Mouse (Mus musculus) erythroblast, embryonic 14.5 days (primary cell): ENCODE data around the gene Prdm15. TPM values are rescaled to one million over a fixed set of nuclear protein-coding genes. Genes with fewer than 3 reads are reported as not detected.

Source experiments
- H3K27me3 ChIP-seq: 2 replicates; pipeline ENCODE4 v1.6.1; 2012; ENCODE audit warnings: inconsistent platforms; ENCODE audit not compliant: control insufficient read depth
- H3K36me3 ChIP-seq: 2 replicates; pipeline ENCODE4 v1.6.1; 2012; ENCODE audit warnings: mild to moderate bottlenecking, inconsistent platforms; ENCODE audit not compliant: control insufficient read depth
- H3K4me1 ChIP-seq: 2 replicates; pipeline ENCODE4 v1.6.1; 2012; ENCODE audit warnings: inconsistent platforms; ENCODE audit not compliant: control insufficient read depth
- H3K4me3 ChIP-seq: replicated peaks from 2 replicates; pipeline ENCODE3; 2012; ENCODE audit warnings: moderate library complexity, mild to moderate bottlenecking, inconsistent platforms
- H3K9me3 ChIP-seq: 2 replicates; pipeline ENCODE4 v1.6.1; 2012; ENCODE audit warnings: low read length, inconsistent platforms, mixed read lengths; ENCODE audit not compliant: control insufficient read depth
- GATA1 ChIP-seq: IDR thresholded peaks from 2 replicates; pipeline ENCODE4 v1.6.1; 2012; ENCODE audit warnings: low read length, inconsistent platforms, mixed read lengths
- TAL1 ChIP-seq: IDR thresholded peaks from 3 replicates; pipeline ENCODE4 v1.6.1; 2012; ENCODE audit warnings: low read length, inconsistent platforms, mixed read lengths
- polyA plus RNA-seq: library from polyadenylated mRNA; stranded (reverse); fragments of >175 nt; gene quantifications from 2 replicates; pipeline ENCODE4 v1.2.3, GENCODE M21; 2012

Prdm15 gene
- polyA plus RNA-seq, 1 experiment = 0.03 TPM

DNA sequence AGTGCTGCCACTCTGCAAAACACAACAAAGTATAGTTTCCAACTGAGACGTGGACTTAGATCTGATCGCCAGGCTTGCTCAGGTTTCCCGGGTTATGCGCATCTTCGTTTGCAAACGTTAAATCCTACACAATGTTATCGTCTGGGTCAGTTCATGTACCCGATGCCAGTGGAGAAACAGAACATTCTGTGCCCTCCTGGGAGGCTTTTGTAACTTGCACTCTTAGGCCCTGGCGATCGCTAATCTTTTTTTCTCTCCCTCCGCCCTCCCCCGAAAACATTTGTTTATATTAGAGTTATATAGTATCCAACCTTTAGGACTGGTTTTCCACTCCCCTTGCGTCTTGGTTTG is 87.7 kb downstream of the Prdm15 start:
- TF ChIP-seq GATA1 (no peak), TAL1 (no peak)
- peak overlapping the region; percentile 26 for H3K4me3 ChIP-seq
- H3K27me3 ChIP-seq = peaks cover 55% of the 10 kb centered on the region
- H3K36me3 ChIP-seq = no peaks in the 10 kb centered on the region
- H3K9me3 ChIP-seq = no peaks in the 10 kb centered on the region; the same call in 1 of the 2 replicates
- peaks cover 3% of the 10 kb centered on the region for H3K4me1 ChIP-seq

GRCm38 (mm10) chr16:97763061-97763989 is 88.3 kb downstream of the Prdm15 start, which contains the start of gene Ripk4:
Gene Ripk4 (minus strand): TSS chr16:97763787.
- Histone ChIP-seq H3K4me3 (peak within 1 kb of the TSS; percentile 53), H3K27me3 (peaks cover 55% of the 10 kb centered on the region), H3K36me3 (no peaks in the 10 kb centered on the region), H3K9me3 (no peaks in the 10 kb centered on the region; the same call in 1 of the 2 replicates), H3K4me1 (peaks cover 3% of the 10 kb centered on the region)
- TF ChIP-seq TAL1 (no peak), GATA1 (no peak)

GRCm38 (mm10) chr16:97761782-97762181 is 89.9 kb downstream of the Prdm15 start:
- Histone ChIP-seq H3K9me3 (no peaks in the 10 kb centered on the region; the same call in 1 of the 2 replicates), H3K4me1 (peaks cover 3% of the 10 kb centered on the region), H3K27me3 (peaks cover 55% of the 10 kb centered on the region), H3K4me3 (no peak overlapping the region), H3K36me3 (no peaks in the 10 kb centered on the region)
- TF ChIP-seq TAL1 = no peak
- TF ChIP-seq GATA1 = no peak

- TF ChIP-seq TAL1 (no peak), GATA1 (no peak)
- Histone ChIP-seq H3K4me3 (no peak overlapping the region), H3K27me3 (peaks cover 39% of the 10 kb centered on the region), H3K4me1 (peaks cover 3% of the 10 kb centered on the region), H3K9me3 (no peaks in the 10 kb centered on the region; the same call in 1 of the 2 replicates), H3K36me3 (no peaks in the 10 kb centered on the region)
These were observed 92.0 kb downstream of the Prdm15 start for GRCm38 (mm10) chr16:97759681-97760080.

DNA sequence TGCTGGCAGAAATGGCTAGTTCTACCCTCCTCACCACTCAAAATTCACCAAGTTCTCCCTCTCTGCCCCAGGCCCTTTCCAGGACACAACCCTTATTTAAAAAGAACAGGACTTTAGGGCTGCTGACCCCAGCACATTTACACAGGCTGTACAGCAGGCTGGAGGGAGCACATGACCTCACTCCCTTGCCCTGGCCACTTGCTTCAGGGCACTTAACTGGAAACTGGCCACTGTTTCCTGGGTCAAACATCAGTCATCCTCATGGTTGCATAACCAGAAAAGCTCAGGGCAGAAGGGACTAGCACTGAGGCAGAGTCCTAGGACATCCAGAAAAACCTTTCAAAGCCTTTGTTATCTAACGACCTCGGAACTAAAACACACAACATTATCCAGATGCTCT is 93.4 kb downstream of the Prdm15 start:
- TF ChIP-seq GATA1 = no peak
- TF ChIP-seq TAL1 = no peak
- peaks cover 25% of the 10 kb centered on the region for H3K27me3 ChIP-seq

GRCm38 (mm10) chr16:97756460-97756859 is 95.2 kb downstream of the Prdm15 start:
- H3K4me1 ChIP-seq = no peaks in the 10 kb centered on the region; the same call in 1 of the 2 replicates
- no peak overlapping the region for H3K4me3 ChIP-seq
- no peaks in the 10 kb centered on the region for H3K9me3 ChIP-seq
- H3K27me3 ChIP-seq = peaks cover 7% of the 10 kb centered on the region
- no peaks in the 10 kb centered on the region; the same call in 1 of the 2 replicates for H3K36me3 ChIP-seq
- TF ChIP-seq GATA1 (no peak), TAL1 (no peak)

More for the DNA sequence above, 93.4 kb downstream of the Prdm15 start:
- Histone ChIP-seq H3K4me1 (no peaks in the 10 kb centered on the region; the same call in 1 of the 2 replicates), H3K9me3 (no peaks in the 10 kb centered on the region), H3K4me3 (no peak overlapping the region), H3K36me3 (no peaks in the 10 kb centered on the region; the same call in 1 of the 2 replicates)

DNA sequence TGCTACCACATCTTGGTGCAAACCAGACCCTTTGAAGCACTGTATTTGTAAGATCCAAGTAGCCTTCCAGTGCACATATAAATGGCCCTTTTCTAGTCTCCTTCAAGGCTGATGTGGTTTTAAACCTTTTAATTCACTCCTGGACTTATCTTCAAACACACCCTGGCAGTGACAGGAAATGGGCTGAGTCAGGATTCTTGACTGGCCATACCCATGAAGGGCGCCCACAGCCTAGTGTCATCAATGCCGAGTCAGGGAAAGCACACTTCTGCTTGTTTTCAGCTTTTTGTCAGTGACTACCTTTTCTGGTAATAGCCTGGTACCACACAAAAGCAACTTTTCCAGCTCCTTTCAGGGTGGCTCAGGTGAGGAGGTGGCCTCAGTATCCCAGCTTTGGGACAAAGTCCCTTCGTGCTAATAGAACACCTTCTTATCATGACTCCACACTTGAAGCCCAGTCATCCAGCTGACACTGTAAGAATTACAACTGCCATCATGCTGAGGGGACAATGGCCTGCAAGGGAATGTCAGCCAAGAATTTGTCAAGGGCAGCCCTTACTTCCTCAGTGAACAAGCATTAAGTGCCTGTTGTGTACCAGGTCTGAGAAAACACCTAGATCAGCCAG is 99.2 kb downstream of the Prdm15 start:
- Histone ChIP-seq H3K27me3 (no peaks in the 10 kb centered on the region), H3K36me3 (peaks cover 3% of the 10 kb centered on the region; the same call in 1 of the 2 replicates), H3K9me3 (no peaks in the 10 kb centered on the region), H3K4me1 (no peaks in the 10 kb centered on the region; the same call in 1 of the 2 replicates), H3K4me3 (no peak overlapping the region)
- TF ChIP-seq GATA1 = no peak

- H3K27me3 ChIP-seq = no peaks in the 10 kb centered on the region
- H3K36me3 ChIP-seq = peaks cover 3% of the 10 kb centered on the region; the same call in 1 of the 2 replicates
- H3K9me3 ChIP-seq = no peaks in the 10 kb centered on the region
These were observed 99.8 kb downstream of the Prdm15 start for GRCm38 (mm10) chr16:97751884-97752283.

DNA sequence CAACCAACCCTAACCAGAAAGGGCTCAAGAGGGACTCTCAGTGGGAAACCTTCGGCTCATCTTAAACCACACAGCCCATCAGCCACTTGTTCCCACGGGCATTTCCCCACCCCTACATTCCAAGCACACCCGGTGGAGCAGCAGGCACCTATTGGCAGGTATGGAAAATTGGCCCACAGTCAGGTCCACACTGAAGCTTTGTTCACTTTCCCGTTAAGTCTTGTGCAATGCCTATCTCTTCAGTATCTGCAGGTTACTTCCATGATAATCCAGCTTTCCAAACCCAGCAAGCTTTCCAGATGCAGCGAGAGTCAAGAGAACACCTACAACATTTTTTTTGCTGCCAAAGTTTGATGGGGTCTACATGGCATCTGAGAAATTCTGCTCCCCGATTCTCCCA is 103.2 kb downstream of the Prdm15 start:
- no peaks in the 10 kb centered on the region for H3K4me1 ChIP-seq
- TF ChIP-seq GATA1 (no peak), TAL1 (no peak)
- no peaks in the 10 kb centered on the region for H3K9me3 ChIP-seq
- H3K36me3 ChIP-seq = peaks cover 7% of the 10 kb centered on the region; the same call in 1 of the 2 replicates
- H3K27me3 ChIP-seq = no peaks in the 10 kb centered on the region
- no peak overlapping the region for H3K4me3 ChIP-seq

More at GRCm38 (mm10) chr16:97751884-97752283, 99.8 kb downstream of the Prdm15 start:
- TF ChIP-seq TAL1 (no peak), GATA1 (no peak)
- no peak overlapping the region for H3K4me3 ChIP-seq
- no peaks in the 10 kb centered on the region; the same call in 1 of the 2 replicates for H3K4me1 ChIP-seq

Other genes with a start within 250 kb of the Prdm15 start
- 0.02 TPM in 1 of 2 replicates, not detected in the other for gene Tmprss2, start 240.7 kb downstream of the Prdm15 start, polyA plus RNA-seq
- not detected in 2 replicates for gene Ripk4, start 88.1 kb downstream of the Prdm15 start, polyA plus RNA-seq
- gene C2cd2, start 110.7 kb upstream of the Prdm15 start, polyA plus RNA-seq = 0.62 and 0.78 TPM in 2 replicates
- gene Zbtb21, start 110.8 kb upstream of the Prdm15 start, polyA plus RNA-seq = 1.3 and 1.5 TPM in 2 replicates
- gene B230307C23Rik, start 145.5 kb upstream of the Prdm15 start, polyA plus RNA-seq = 0.04 TPM in 1 of 2 replicates, not detected in the other
- 0.05 TPM in 1 of 2 replicates, not detected in the other for gene A630089N07Rik, start 230.6 kb upstream of the Prdm15 start, polyA plus RNA-seq